Mouse (Mus musculus) gastrocnemius, adult 2 months (tissue): ENCODE data around the gene Mapk1ip1. TPM values are rescaled to one million over a fixed set of nuclear protein-coding genes. Genes with fewer than 3 reads are reported as not detected.

Experiments used
- DNase-seq: peaks from one replicate; pipeline ENCODE4 v3.0.0; 2022
- H3K27ac ChIP-seq: fragments of 200-600 bp; 2 replicates; pipeline ENCODE4 v1.8.1; 2022; ENCODE audit warnings: mild to moderate bottlenecking
- H3K4me3 ChIP-seq: fragments of 200-600 bp; 2 replicates; pipeline ENCODE4 v1.8.1; 2022; ENCODE audit warnings: mild to moderate bottlenecking, moderate library complexity
- CTCF ChIP-seq: fragments of 200-600 bp; IDR thresholded peaks from 2 replicates; pipeline ENCODE4 v1.8.1; 2022; ENCODE audit warnings: antibody characterized with exemption, mild to moderate bottlenecking, moderate library complexity
- intact Hi-C: fragments of 180-260 bp; cut with DNase I; formaldehyde crosslinking; loops from one replicate; pipeline ENCODE4 v1.15.1; 2025
- total RNA-seq, 2 experiments: library from RNA; stranded (reverse); gene quantifications; 2 replicates each; pipeline ENCODE4 v1.2.3; 2021

Gene Mapk1ip1
- total RNA-seq, 2 experiments from 2014 or later, result 29.6 to 31.8 TPM

DNA sequence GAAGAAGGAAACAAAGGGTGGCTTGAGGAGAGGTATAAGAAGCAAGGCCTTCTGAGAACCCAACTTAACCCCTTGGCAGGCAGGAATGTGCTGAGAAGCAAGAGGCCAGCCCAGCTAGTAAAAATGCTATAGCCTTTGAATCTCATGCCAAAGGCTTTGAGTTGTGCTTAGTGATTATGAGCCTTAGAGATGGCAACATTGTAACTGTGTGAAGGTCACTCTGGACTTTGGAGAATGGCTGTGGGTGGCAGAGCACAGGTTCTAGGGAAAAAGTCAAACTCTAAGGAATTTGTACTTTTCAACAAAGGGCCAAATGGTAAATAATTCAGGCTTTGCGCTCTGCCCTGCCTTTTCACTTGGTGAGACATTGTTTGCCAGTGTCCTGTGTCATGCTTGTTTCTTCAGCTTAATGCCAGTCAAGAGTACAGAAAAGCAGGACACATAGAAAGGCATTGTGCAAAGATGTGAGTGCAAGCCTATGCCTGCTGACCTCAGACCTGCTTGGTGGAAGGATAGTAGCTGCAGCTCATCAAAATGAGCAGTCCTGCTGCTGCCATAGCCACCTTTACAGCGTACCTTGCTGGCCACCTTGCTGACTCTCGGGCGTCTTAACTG, 7.5 kb upstream of the Mapk1ip1 start:
- DNase-seq, result no peak
- no peak overlapping the region for H3K4me3 ChIP-seq
- H3K27ac ChIP-seq, result peak overlapping the region; percentile 25; the same call in 1 of the 2 replicates
- intact Hi-C loops, result no loop called here
- TF ChIP-seq CTCF, result no peak

DNA sequence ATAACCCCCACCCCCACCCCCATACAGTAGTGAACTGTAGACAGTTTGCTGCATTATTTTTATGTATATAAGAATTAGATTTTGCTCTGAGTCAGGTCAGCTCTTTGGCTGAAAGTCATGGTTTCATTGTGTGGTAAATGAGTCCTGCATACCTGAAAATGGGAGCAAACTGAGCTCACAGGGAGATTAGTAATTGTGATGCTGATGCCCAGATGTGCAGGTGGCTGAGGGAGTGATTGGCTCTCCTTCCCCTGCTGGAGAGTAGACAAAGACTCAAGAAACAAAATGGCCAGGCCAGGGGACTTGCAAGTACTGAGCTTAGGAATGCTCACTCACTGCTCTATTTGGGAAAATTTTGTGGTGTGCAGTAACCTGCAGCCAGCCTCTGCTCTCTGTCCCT, 4.0 kb upstream of the Mapk1ip1 start:
- H3K27ac ChIP-seq, result no peak overlapping the region
- DNase-seq, result no peak
- no peak for TF ChIP-seq CTCF
- intact Hi-C loops, result no loop called here
- H3K4me3 ChIP-seq, result no peak overlapping the region

DNA sequence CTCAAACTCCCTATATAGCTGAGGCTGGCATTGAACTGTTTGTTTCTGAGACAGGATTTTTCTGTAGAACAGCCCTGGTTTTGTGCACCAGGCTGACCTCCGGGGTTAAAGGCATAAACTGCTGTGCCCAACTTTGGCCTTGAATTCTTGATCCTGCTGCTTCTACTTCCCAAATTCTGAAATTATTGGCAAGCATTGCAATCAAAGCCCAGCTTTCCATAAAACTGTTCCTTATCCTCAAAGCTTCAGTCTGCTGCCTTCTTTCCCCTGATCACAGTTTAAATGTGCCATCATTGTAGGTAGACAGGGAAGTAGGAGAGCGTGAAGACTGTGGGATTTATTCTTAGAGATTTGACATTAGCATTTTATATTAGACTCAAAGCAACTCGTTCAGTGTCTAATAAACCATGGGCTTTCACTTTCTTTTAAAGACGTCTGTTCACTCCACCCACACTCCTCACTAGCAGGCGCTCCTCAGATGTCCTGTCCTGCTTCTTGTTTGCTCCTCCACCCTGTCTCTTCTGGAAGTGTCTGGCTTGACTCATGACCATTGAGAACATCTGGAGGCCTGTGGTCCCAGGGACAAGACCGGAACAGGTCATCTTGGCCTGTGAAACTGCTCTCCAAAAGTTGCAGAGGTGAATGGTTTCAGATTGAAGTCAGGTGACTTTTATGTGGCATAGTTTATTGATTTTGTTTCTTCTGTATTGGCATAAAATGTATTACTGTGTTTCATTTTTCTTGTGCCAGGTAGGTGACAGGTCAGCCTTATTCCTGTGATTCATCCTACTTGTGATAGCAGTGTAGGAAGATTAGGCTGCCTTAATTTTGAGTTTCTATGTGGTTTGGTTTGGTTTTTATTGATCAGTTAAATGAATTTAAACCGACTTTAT, 2.2 kb upstream of the Mapk1ip1 start:
- peak overlapping the region; percentile 52; the same call in 1 of the 2 replicates for H3K27ac ChIP-seq
- intact Hi-C loops, result no loop called here
- no peak for TF ChIP-seq CTCF
- H3K4me3 ChIP-seq, result peak overlapping the region; percentile 96
- DNase-seq, result no peak

DNA sequence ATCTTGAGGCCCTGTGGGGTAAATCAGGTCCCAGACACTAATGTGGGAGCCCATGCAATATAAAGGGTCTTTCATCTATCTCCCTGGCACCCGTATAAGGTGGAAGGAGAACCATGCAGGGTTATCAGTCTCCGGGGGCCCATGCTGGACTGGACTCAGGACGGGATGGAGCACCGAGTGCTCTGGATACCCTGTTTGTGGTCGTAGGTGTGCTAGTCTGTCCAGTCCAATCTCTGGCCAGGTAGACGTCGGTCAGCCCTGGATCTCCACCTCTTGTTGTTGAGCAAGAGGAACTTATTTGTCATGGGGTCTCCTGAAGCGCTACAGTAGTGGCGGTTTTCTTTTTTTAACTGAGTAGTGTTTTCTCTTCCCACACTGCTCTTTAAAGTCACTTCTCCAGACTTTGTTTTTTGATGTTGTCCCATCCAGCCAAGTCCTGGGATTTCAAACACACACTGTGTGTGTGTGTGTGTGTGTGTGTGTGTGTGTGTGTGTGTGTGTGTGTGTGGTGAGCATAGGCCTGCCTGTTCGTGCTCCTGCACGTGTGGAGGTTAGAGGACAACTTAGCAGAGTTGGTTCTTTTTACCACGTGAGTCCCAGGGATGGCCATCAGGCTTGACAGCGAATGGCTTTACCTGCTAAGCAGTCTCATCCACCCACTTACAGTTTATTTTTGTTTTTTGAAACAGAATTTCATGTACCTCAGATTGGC, 1.4 kb upstream of the Mapk1ip1 start:
- TF ChIP-seq CTCF, result no peak
- intact Hi-C loops, result loop anchor here (2.0 kb wide), 1 partner anchor 61 kb away; the partner anchor contains the start of gene Bnip3
- Histone ChIP-seq H3K27ac (peak overlapping the region; percentile 100), H3K4me3 (peak overlapping the region; percentile 96)
- DNase-seq, result no peak

DNA sequence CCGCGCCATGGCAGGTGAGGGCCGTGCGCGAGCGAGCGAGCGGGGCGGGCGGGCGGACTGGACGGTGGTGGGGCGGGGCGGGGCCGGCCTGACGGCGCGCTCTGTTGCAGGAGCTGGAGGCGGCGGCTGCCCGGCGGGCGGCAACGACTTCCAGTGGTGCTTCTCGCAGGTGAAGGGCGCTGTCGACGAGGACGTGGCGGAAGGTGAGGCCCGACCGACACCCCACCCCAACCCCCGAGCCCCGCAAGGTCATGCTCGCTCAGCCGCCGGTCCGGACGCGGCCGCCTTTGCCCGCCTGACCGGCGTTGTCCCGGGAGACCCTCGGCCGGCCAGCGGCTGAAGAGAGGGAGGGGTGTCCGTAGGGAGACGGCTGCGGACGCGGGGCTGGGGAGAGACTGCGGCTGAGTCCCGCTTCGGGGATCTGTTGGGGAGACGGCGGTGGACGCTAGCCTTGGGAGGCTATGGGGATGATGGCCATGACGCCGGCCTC, 474 bp upstream of the Mapk1ip1 start:
- no peak for DNase-seq
- H3K27ac ChIP-seq, result peak overlapping the region; percentile 100
- intact Hi-C loops, result loop anchor here (2.0 kb wide), 1 partner anchor 62 kb away; the partner anchor contains the start of gene Bnip3

DNA sequence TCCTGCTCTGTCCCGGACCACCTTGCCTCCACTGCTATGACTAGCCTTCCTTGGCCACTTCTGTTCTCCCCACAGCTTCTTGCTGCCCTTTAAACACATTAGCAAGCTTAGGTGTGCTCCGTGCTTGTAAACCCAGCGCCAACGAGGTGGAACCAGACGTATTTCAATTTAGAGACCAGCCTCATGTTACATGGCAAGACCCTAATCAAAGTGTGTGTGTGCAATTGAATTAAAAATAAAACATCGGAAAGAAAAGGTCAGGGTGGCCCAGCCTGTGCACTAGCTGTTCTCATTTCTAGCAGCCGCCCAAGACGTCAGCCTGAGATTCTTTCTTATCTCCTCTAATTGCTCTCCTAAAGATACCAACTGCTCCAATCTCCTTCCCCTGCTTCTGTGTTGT, 962 bp downstream of the Mapk1ip1 start:
- peak overlapping the region; percentile 96 for H3K4me3 ChIP-seq
- TF ChIP-seq CTCF, result no peak
- H3K27ac ChIP-seq, result peak overlapping the region; percentile 100
- intact Hi-C loops, result no loop called here
- no peak for DNase-seq

More for the DNA sequence above, 474 bp upstream of the Mapk1ip1 start:
- no peak for TF ChIP-seq CTCF
- peak overlapping the region; percentile 96 for H3K4me3 ChIP-seq

DNA sequence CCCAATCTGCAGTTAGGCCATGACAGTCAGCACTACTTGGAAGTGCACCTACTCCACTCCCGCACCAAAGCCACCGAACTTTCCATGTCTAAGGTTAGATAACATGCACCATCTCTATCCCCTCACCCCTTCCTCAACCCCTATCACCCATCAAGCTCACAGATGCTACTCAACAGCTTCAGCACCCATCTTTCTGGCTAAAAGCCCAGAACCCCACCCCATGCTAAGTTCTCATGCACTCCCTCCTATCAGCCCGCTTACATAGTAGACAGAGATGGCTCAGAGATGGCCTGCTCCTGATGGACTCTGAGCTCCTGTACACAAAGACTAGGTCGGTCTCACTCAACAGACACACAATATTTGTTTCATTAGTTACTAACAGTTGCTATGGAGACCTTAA, 2.7 kb downstream of the Mapk1ip1 start:
- H3K27ac ChIP-seq, result peak overlapping the region; percentile 100; the same call in 1 of the 2 replicates
- intact Hi-C loops, result no loop called here

DNA sequence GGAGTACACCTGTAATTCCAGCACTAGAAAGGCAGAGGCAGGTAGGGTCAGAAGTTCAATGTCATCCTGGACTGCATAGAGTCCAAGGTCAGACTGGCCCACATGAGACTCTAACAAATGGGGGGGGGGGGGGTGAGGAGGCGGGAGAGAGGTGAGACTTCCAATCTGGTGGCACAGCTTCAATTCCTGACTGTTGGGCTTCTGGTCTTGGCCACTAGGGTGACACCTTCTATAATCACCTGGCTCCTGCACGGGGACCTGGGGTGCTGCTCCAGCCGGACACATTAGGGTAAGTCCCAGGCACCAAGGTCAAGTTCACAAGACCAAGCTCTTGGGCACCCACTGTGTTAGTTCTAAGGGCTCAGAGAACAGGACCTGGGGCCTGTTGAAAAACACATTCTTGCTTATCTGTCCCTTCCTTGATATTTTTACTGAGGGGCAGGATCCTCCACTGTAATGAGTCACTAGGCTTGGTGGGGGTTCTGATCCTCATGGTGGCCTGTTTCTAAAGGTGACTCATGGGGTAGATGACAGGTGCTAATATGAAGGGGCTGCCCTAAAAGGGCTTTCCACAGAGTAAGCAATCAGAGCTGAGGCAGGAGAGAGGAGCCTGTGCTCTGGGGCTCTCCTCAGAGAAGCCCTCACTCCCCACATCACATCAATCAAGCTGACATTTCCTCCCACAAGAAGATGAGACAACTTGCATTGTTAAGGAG, 4.5 kb downstream of the Mapk1ip1 start:
- DNase-seq, result no peak

More for the DNA sequence above, 2.7 kb downstream of the Mapk1ip1 start:
- no peak for DNase-seq
- peak overlapping the region; percentile 96 for H3K4me3 ChIP-seq
- no peak for TF ChIP-seq CTCF

DNA sequence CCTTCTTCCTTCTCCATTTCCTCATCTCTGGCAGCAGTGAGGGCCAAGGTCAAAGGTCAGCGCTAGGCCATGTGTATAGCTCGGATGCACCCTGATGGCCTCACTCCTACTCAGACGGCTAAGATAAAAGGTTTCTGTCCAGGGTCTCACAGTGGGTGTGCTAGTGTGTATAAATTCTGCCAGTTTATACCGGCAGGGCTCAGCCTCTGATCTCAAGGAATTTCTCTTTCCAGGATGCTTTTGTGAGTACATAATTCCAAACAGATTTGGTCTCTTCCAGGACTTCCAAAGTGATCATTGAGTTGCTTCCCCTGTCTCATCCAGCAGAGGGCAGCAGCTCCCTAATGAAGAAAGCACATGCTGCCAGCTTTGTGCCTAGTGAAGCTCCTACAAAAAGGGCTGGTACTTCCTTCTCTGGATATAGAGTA, 5.5 kb downstream of the Mapk1ip1 start:
- peak; percentile 83 for TF ChIP-seq CTCF
- Histone ChIP-seq H3K4me3 (no peak overlapping the region), H3K27ac (no peak overlapping the region)
- DNase-seq, result peak; percentile 80
- intact Hi-C loops, result loop anchor here (1.0 kb wide), 1 partner anchor 84 kb away; no protein-coding TSS in a partner anchor

More for the DNA sequence above, 4.5 kb downstream of the Mapk1ip1 start:
- peak overlapping the region; percentile 52 for H3K27ac ChIP-seq
- TF ChIP-seq CTCF, result no peak
- intact Hi-C loops, result no loop called here
- no peak overlapping the region for H3K4me3 ChIP-seq

DNA sequence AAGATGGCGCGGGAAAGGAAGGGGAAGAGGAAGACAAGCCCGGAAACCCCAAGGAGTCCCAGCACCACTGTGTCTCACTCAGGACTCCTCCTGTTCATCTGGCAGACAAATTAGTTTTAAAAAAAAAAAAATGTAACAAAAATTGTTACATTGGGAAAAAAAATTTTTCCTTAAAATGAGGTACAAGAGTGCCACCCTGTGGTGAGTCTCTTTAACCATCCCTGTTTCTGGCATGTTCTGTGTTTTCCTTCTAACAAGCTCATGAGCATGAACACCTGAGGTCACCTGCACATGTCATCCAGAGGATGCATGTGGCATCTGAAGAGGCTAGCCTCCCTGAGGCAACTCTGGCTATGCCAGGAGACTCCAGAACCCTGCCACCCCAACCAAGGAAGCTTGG, 11.0 kb downstream of the Mapk1ip1 start:
- no peak for TF ChIP-seq CTCF
- intact Hi-C loops, result no loop called here
- no peak overlapping the region for H3K4me3 ChIP-seq
- DNase-seq, result no peak
- H3K27ac ChIP-seq, result no peak overlapping the region

DNA sequence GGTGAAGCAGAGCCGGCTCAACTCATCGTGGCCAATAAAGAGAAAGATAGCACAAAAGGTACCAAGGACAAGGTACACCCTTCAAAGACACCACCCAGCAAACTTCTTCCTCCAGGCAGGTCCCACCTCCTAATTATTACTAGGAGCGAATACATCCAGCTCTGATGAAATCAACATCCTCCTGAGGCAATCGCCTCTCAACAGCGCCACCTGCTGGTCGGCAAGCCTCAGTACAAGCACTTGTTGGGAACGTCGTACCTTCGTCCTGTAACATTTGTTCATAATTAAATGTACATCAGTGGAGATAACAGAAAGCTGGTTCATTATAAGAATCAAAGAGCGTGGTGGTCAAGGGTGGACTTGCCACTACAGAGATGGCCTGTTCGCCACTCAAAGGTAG, 18.3 kb downstream of the Mapk1ip1 start:
- intact Hi-C loops, result loop anchor here (2.0 to 10.0 kb wide), 3 partner anchors 93 to 1351 kb away; no protein-coding TSS in a partner anchor
- Histone ChIP-seq H3K4me3 (no peak overlapping the region), H3K27ac (no peak overlapping the region)
- peak; percentile 73 for DNase-seq
- no peak; the same call in 1 of the 2 replicates for TF ChIP-seq CTCF
